Mouse (Mus musculus): ENCODE measurements around the gene Drosha.

GRCm38 (mm10) chr15:12829878-12830277 lies 5.3 kb downstream of the Drosha start:
- TF ChIP-seq POLR2A (IDR thresholded peaks at IDR 0.05; ENCODE audit: low read depth, low read length) (no peak), CTCF (IDR thresholded peaks at IDR 0.05; ENCODE audit: extremely low read depth, insufficient read depth, insufficient read length, insufficient replicate concordance) (no peak)
